ENCODE assay signal across 8 mouse cellular contexts in genomic region chr7:41499389-41500049, GRCm38 (mm10). TPM values are rescaled to one million over a fixed set of nuclear protein-coding genes. Genes with fewer than 3 reads are reported as not detected.
A peak's percentile ranks its signal among the peaks of the same experiment; 100 is the strongest.
DNase-seq lines count a peak whose midpoint lies in the region; ATAC-seq lines count a peak whose summit lies in the region.

Gene Gm20449 (minus strand): TSS chr7:41499417.
Gene AW146154 (minus strand): TSS chr7:41499890.

- peak; percentile 97 for DNase-seq in R1 (ENCODE audit: low read depth, low spot score)
- DNase-seq in cerebellum, postnatal 25 days: peak; percentile 99
- DNase-seq in frontal cortex, postnatal 25 days (ENCODE audit: low spot score in 2 of 2): peak; percentile 98 to 99
- peak; percentile 89 for DNase-seq in hindbrain, embryonic 14.5 days (ENCODE audit: low spot score)
- peak; percentile 99 for DNase-seq in layer of hippocampus, postnatal 36 days
- peak; percentile 100 for DNase-seq in lung, postnatal 36 days
- DNase-seq in retina, postnatal 1 day: peak; percentile 94
- peak; percentile 97 to 99 for DNase-seq in urinary bladder, adult 18-20 months (ENCODE audit: low spot score in 2 of 2)

- H3K9me3 ChIP-seq in hindbrain, embryonic 14.5 days (ENCODE audit: control insufficient read depth, low read length): peaks cover 3% of the 10 kb centered on the region; the same call in 1 of the 2 replicates

- no peaks in the 10 kb centered on the region for H3K27me3 ChIP-seq in hindbrain, embryonic 14.5 days (ENCODE audit: control insufficient read depth, insufficient read depth, low read length)

- peak within 1 kb of the TSS; percentile 59 for H3K9ac ChIP-seq in hindbrain, embryonic 14.5 days

- H3K27ac ChIP-seq in hindbrain, embryonic 14.5 days: 0 out of 2 replicates have a peak within 1 kb of the TSS, but pooled peaks have one; percentile 39

- peak within 1 kb of the TSS; percentile 86 for H3K4me2 ChIP-seq in hindbrain, embryonic 14.5 days (replicated peaks)

- H3K4me1 ChIP-seq in hindbrain, embryonic 14.5 days (replicated peaks; ENCODE audit: control insufficient read depth, insufficient read depth, low read length): no peaks in the 10 kb centered on the region

- ATAC-seq in hindbrain, embryonic 14.5 days (ENCODE audit: low FRiP score): peak; percentile 98

- under 1% methylated on average over 18 of the region's 18 CpGs for WGBS in hindbrain, embryonic 14.5 days

- peak within 1 kb of the TSS; percentile 47 for H3K4me3 ChIP-seq in hindbrain, embryonic 14.5 days (replicated peaks; ENCODE audit: low read length)

- H3K36me3 ChIP-seq in hindbrain, embryonic 14.5 days (replicated peaks; ENCODE audit: control insufficient read depth, insufficient read depth): no peaks in the 10 kb centered on the region

RNA-seq across cellular contexts. Expression of gene Gm20449, which starts in this region (rescaled TPM):
- 0.16 and 0.17 TPM in 2 replicates for polyA plus RNA-seq in hindbrain, embryonic 14.5 days (2014; fragmentation: Nextera tagmentation; extraction: Ambion mirVana)
- under 1 TPM; 0.17 to 0.33 TPM for total RNA-seq in layer of hippocampus, postnatal 36 days (2021)

RNA-seq across cellular contexts. Expression of gene AW146154, which starts in this region (rescaled TPM):
- polyA plus RNA-seq in hindbrain, embryonic 14.5 days (2014; fragmentation: Nextera tagmentation; extraction: Ambion mirVana): 3.6 and 5.4 TPM in 2 replicates
- 10 to 100 TPM in 1 of 2 experiments, 1 to 10 TPM in 1; 8.6 to 11.1 TPM for total RNA-seq in layer of hippocampus, postnatal 36 days (2021)

Comparison
In these comparisons a context has a peak if more than half of its experiments do, and no peak if none do; other contexts are left out.
1. Peak in every context shown above with its lines: DNase-seq, ATAC-seq, H3K4me3 ChIP-seq and H3K27ac ChIP-seq.